Mouse (Mus musculus) liver, embryonic 16.5 days (tissue): ENCODE measurements around the gene Gm49387. TPM values are rescaled to one million over a fixed set of nuclear protein-coding genes. Genes with fewer than 3 reads are reported as not detected.

Experiments
- ATAC-seq: fragments of 200-750 bp; cut with Nextera tagmentation; 2 replicates; pipeline ENCODE4 v1.8.0; 2017; ENCODE audit warnings: low read depth, mild to moderate bottlenecking, moderate number of reproducible peaks, moderate library complexity
- H3K27ac ChIP-seq: fragments of 300-500 bp; sonication (generic); 2 replicates; pipeline ENCODE4 v1.5.1; 2014; ENCODE audit warnings: mild to moderate bottlenecking, low read length
- H3K27me3 ChIP-seq: fragments of 300-500 bp; sonication (generic); 2 replicates; pipeline ENCODE4 v1.6.1; 2014; ENCODE audit warnings: low read depth, low read length, mixed read lengths; ENCODE audit not compliant: control insufficient read depth, insufficient read depth
- H3K36me3 ChIP-seq: fragments of 300-500 bp; sonication (generic); 2 replicates; pipeline ENCODE4 v1.6.1; 2014; ENCODE audit warnings: mild to moderate bottlenecking; ENCODE audit not compliant: control insufficient read depth, insufficient read depth
- H3K4me1 ChIP-seq: fragments of 300-500 bp; sonication (generic); 2 replicates; pipeline ENCODE4 v1.6.1; 2014; ENCODE audit warnings: low read depth, low read length, mixed read lengths; ENCODE audit not compliant: control insufficient read depth
- H3K4me2 ChIP-seq: fragments of 300-500 bp; sonication (generic); 2 replicates; pipeline ENCODE4 v1.6.1; 2014; ENCODE audit warnings: low read depth, low read length, mixed read lengths
- H3K4me3 ChIP-seq: fragments of 300-500 bp; sonication (generic); 2 replicates; pipeline ENCODE4 v1.5.1; 2014; ENCODE audit warnings: low read depth, mild to moderate bottlenecking, low read length
- H3K9ac ChIP-seq: fragments of 300-500 bp; sonication (generic); 2 replicates; pipeline ENCODE4 v1.6.1; 2014; ENCODE audit warnings: low read depth, low read length
- H3K9me3 ChIP-seq: fragments of 300-500 bp; sonication (generic); replicated peaks from 2 replicates; pipeline ENCODE4 v1.6.1; 2016; ENCODE audit warnings: low read length; ENCODE audit not compliant: control insufficient read depth
- WGBS: fragments of 180-500 bp; shearing (Covaris S2); extraction: QIAGEN DNeasy Blood & Tissue Kit; methylation state at CpG from one replicate; pipeline ENCODE4 v1.1.7; 2014; ENCODE audit not compliant: insufficient replicate concordance; 5-methylcytosine and 5-hydroxymethylcytosine counted together
- polyA plus RNA-seq: library from polyadenylated mRNA; unstranded; fragments of >200 nt; fragmentation: Nextera tagmentation; extraction: Ambion mirVana; gene quantifications from 2 replicates; pipeline ENCODE4 v1.2.1, GENCODE M21; 2015

Gm49387 gene
- polyA plus RNA-seq, 1 experiment from 2014 or later = 5.1 TPM

DNA sequence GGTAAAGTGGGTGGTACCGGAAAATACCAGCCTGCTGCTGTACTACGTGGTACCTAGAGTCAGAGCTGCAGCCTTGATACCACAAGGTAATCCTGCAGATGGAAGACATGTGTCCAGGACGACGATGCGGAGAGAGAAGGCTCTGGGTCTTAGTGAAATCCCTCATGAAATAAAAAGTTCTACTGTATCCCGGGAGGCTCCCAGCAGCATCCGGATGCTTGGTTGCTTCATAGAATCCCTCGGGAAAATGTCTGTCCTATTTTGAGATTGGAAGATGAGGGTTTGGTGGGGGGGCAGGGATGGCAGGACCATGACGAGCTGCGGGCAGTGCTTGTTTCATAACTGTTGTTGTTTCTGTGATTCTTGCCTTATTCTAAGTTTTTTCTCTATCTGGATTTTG lies 7.3 kb upstream of the Gm49387 start:
- 75% methylated on average over 10 of the region's 10 CpGs for WGBS
- peaks cover 3% of the 10 kb centered on the region; the same call in 1 of the 2 replicates for H3K9me3 ChIP-seq
- no peak for ATAC-seq

DNA sequence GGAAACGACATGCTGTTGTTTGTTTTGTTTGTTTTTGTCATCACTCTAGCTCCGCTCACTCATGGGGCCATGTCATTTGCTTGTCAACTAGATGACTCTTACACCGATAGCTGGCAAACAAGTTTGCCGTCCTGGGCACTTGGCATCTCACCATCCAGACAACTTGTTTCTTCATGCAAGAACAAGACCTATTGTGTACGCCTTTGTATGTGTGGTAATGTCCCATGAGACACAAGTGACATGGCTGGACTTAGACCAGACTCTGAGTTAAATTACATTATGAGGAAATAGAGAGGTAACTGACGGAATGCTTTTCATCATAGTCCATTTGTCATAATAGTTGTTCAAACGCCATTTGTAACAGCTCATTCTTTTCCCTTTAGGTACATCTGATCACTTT lies 5.2 kb upstream of the Gm49387 start:
- WGBS = 83% methylated on average over 7 of the region's 7 CpGs

More for the DNA sequence above, 7.3 kb upstream of the Gm49387 start:
- Histone ChIP-seq H3K36me3 (no peaks in the 10 kb centered on the region), H3K27ac (no peak overlapping the region), H3K4me2 (no peak overlapping the region), H3K4me3 (no peak overlapping the region), H3K27me3 (no peaks in the 10 kb centered on the region), H3K9ac (no peak overlapping the region), H3K4me1 (peaks cover 4% of the 10 kb centered on the region)

DNA sequence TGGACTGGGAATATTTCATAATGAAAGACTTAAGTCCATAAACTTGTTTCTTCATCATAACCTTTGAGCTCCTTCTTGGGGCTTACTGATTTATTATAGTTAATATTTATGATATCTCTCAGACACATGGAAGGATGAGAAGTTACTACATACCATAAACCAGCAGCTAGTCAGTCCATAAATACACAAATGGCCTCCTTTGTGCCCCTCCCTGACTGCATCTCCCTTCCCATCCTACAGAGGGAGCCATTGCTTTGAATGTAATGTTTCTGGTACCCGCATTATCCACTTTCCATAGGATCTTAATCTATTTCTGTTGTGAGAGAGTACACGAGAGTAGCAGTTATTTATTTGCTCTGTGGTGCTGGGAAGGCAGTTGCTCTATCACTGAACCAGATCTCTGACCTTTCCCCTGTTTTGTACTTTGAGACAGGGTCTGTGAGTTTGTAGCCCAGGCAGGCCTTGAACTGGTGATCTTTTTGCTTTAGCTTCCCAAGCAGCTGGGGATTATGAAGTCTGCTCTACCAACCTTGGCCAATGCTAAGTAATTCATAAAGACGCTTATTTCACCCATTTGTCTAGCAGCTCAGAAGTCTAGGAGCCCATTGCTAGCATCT lies 4.4 kb upstream of the Gm49387 start:
- Histone ChIP-seq H3K4me1 (peaks cover 10% of the 10 kb centered on the region), H3K4me2 (no peak overlapping the region), H3K27me3 (no peaks in the 10 kb centered on the region), H3K27ac (0 out of 2 replicates have a peak overlapping the region, but pooled peaks have one; percentile 21), H3K36me3 (no peaks in the 10 kb centered on the region), H3K9me3 (no peaks in the 10 kb centered on the region), H3K4me3 (no peak overlapping the region), H3K9ac (no peak overlapping the region)
- no peak for ATAC-seq
- 52% methylated on average over 3 of the region's 3 CpGs for WGBS

More for the DNA sequence above, 5.2 kb upstream of the Gm49387 start:
- H3K4me1 ChIP-seq = peaks cover 7% of the 10 kb centered on the region
- no peak for ATAC-seq
- H3K9me3 ChIP-seq = peaks cover 3% of the 10 kb centered on the region; the same call in 1 of the 2 replicates
- no peak overlapping the region for H3K4me2 ChIP-seq
- H3K27me3 ChIP-seq = no peaks in the 10 kb centered on the region
- no peak overlapping the region for H3K9ac ChIP-seq
- H3K4me3 ChIP-seq = no peak overlapping the region
- H3K27ac ChIP-seq = no peak overlapping the region
- no peaks in the 10 kb centered on the region for H3K36me3 ChIP-seq

DNA sequence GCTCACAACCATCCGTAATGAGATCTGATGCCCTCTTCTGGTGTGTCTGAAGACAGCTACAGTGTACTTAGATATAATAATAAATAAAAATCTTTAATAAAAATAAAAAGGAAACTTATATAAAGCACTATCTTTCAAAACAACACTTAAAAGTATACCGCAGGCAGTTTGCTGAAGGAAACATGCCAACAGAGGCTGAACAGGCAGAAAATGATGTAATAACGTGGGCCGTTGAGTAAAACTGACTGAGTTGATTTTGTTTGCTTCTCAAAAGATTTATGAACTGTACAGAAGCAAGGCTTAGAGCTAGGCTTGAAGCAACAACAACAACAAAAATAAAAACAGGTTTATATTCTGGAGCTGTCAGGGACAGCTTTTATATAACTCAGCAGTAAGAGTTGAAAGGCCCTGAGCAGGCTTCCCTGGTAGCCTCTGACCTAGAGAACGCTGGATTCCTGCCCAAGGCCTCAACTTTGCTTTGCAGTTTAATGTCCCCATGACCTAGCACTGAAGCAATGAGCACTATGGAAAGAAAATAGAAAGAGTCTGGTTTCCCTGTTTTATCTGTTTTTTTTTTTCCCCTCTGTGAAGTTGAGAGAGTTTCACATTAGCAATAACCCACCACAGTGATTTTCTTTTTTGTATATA lies 3.6 kb upstream of the Gm49387 start:
- H3K9ac ChIP-seq = no peak overlapping the region
- no peaks in the 10 kb centered on the region for H3K9me3 ChIP-seq
- H3K36me3 ChIP-seq = no peaks in the 10 kb centered on the region
- 74% methylated on average over 5 of the region's 5 CpGs for WGBS
- no peak overlapping the region for H3K4me3 ChIP-seq
- no peak overlapping the region for H3K4me2 ChIP-seq
- peaks cover 13% of the 10 kb centered on the region for H3K4me1 ChIP-seq
- ATAC-seq = no peak
- H3K27me3 ChIP-seq = no peaks in the 10 kb centered on the region
- 0 out of 2 replicates have a peak overlapping the region, but pooled peaks have one; percentile 22 for H3K27ac ChIP-seq

DNA sequence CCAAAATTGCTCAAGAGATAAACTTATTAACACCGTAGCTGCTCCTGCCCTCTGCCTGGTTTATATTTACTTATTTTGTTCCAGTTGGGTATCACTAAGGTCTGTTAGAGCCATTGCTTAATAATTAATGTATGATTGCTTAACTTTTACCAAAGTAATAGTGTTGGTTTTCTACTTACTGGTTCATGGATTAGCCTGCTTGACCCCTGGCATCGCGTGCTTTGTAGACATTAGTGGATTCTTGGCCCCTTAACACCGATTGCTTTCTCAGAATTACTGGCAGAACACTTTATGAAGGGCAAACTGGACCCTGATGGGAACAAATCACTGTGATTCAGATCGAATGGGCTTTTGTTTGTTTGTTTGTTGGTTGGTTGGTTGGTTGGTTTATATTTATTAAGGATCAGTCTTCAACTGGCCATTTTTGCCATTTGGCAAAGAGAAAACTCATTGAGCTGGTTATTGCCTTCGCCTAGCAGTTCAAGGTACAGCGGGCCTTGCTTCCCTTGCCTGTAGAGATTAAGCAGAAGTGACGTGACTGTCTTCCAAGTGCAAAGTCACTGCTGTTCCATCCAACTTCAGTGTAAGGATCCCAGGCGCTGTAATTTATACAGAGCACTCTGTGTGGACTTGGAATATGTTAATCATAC lies 953 bp upstream of the Gm49387 start:
- Histone ChIP-seq H3K36me3 (no peaks in the 10 kb centered on the region), H3K4me3 (peak overlapping the region; percentile 82), H3K4me1 (peaks cover 13% of the 10 kb centered on the region), H3K9ac (peak overlapping the region; percentile 82), H3K27me3 (no peaks in the 10 kb centered on the region), H3K27ac (peak overlapping the region; percentile 90), H3K9me3 (no peaks in the 10 kb centered on the region), H3K4me2 (peak overlapping the region; percentile 87)
- ATAC-seq = peak; percentile 13
- 55% methylated on average over 9 of the region's 9 CpGs for WGBS

DNA sequence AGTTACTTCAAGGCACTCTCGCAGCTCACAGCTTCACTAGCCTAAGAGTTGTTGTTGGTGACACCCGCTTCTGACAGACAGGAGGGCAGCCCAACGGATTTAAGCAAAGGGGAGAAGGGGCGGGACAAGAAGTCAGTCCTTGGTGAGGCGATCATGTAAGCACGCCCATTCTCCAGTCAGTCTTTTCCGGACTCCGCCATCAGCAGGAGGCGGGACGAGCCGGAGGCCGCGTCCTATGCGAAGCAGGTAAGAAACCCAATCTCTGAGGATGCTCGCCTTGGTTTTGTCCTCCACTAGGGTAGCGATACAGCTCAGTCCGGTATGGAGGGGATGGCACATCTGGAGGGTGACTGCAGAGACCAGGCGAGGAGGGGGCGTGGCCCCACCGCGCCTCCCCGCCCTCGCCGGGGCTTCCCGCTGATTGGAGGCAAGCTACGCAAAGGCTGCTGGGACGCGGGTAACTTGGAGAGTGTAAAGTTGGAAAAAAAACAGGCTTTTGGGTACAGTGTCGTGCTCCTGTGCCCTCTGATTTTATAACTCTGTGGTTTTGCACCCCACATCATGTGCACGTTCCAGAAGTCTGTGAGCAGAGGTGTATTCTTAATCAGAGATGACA lies 320 bp upstream of the Gm49387 start, which contains the start of the genes Btd and Hacl1:
Gene Btd, plus strand, starts transcription at position 139 of the 616 bp plus-strand sequence.
Gene Hacl1, minus strand, starts transcription at position 397 of the 616 bp plus-strand sequence.
- 0% methylated on average over 30 of the region's 30 CpGs for WGBS
- H3K9me3 ChIP-seq = no peaks in the 10 kb centered on the region
- no peaks in the 10 kb centered on the region for H3K27me3 ChIP-seq
- peaks cover 13% of the 10 kb centered on the region for H3K4me1 ChIP-seq
- H3K36me3 ChIP-seq = no peaks in the 10 kb centered on the region
- peak within 1 kb of the TSS; percentile 82 for H3K4me3 ChIP-seq
- ATAC-seq = peak; percentile 95
- H3K27ac ChIP-seq = peak within 1 kb of the TSS; percentile 90
- peak within 1 kb of the TSS; percentile 82 for H3K9ac ChIP-seq
- peak within 1 kb of the TSS; percentile 87 for H3K4me2 ChIP-seq

DNA sequence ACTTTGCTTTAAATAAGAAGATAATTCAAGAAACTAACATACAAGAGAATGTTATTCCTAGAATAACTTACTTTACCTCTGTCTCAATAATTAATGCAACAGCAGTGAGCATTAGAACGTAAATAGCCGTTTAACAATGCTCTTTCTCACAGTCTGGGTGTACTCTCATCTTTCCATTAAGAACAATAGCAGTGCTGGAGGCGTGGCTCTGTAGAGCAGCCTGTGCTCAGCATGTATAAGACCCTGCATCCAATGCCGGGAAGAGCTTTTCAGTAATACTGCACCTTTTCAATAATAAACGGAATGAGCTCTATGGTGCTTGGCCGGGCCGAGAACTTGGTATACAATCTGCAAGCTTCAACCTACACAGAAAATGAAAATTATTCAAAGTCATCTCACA lies 10.0 kb downstream of the Gm49387 start:
- Histone ChIP-seq H3K4me1 (no peaks in the 10 kb centered on the region), H3K27ac (no peak overlapping the region), H3K9me3 (no peaks in the 10 kb centered on the region), H3K27me3 (no peaks in the 10 kb centered on the region), H3K36me3 (no peaks in the 10 kb centered on the region), H3K4me2 (no peak overlapping the region), H3K9ac (no peak overlapping the region), H3K4me3 (no peak overlapping the region)
- no peak for ATAC-seq
- 76% methylated on average over 7 of the region's 7 CpGs for WGBS

DNA sequence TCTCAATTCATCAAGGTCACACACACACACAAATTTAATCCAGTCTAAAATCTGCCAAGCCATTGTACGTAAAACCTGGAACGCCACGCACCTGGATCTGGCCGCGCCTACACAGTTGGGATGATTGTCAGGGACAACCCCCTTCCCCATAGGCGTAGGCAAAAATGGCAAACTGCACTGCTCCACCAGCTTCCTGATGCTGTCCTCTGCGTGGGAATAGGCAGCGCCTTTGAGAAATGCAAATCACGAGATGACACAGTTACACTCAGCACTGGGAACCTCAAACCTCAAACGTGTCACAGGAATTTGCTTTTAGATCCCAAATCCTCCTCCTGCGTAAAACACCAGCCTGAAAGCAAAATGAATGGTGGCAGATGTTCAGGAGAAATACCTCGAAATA lies 17.9 kb downstream of the Gm49387 start:
- H3K4me1 ChIP-seq = no peaks in the 10 kb centered on the region
- WGBS = 73% methylated on average over 12 of the region's 12 CpGs
- H3K4me3 ChIP-seq = no peak overlapping the region
- no peak for ATAC-seq
- H3K4me2 ChIP-seq = no peak overlapping the region
- H3K27ac ChIP-seq = no peak overlapping the region
- no peaks in the 10 kb centered on the region for H3K9me3 ChIP-seq
- H3K9ac ChIP-seq = no peak overlapping the region
- H3K27me3 ChIP-seq = no peaks in the 10 kb centered on the region
- no peaks in the 10 kb centered on the region for H3K36me3 ChIP-seq
